Mouse (Mus musculus) left cerebral cortex, postnatal 10 days (tissue): ENCODE data around the gene Cspg4. TPM values are rescaled to one million over a fixed set of nuclear protein-coding genes. Genes with fewer than 3 reads are reported as not detected.

Experiments
- DNase-seq, 2 experiments: peaks; one replicate each; pipeline ENCODE4 v3.0.0; 2021 to 2022; ENCODE audit warnings: low spot score in 2 of 2, mixed read lengths in 1 of 2; ENCODE audit errors: extremely low spot score in 1 of 2
- intact Hi-C: fragments of 180-260 bp; cut with DNase I; formaldehyde crosslinking; loops from one replicate; pipeline ENCODE4 v1.15.1; 2025
- total RNA-seq, 2 experiments: library from RNA; stranded (reverse); gene quantifications; 2 replicates each; pipeline ENCODE4 v1.2.3; 2021

The Cspg4 gene
- 10 to 100 TPM; 21.2 to 28.0 TPM for total RNA-seq

- peak in 1 of 2 experiments; percentile 84 for DNase-seq
- intact Hi-C loops = no loop called here
These were observed at the start of gene Cspg4 for GRCm38 (mm10) chr9:56864832-56865231. Cspg4 (plus strand) TSS chr9:56865033.

- intact Hi-C loops = loop anchor here (10.0 kb wide), 1 partner anchor 190 kb away; no protein-coding TSS in a partner anchor
- no peak for DNase-seq
These were observed 39.9 kb upstream of the Cspg4 start for GRCm38 (mm10) chr9:56824900-56825299.

GRCm38 (mm10) chr9:56825476-56826213 lies 39.2 kb upstream of the Cspg4 start:
- DNase-seq = no peak
- intact Hi-C loops = loop anchor here (10.0 kb wide), 1 partner anchor 191 kb away; no protein-coding TSS in a partner anchor

GRCm38 (mm10) chr9:56828146-56828545 lies 36.7 kb upstream of the Cspg4 start:
- DNase-seq = no peak
- intact Hi-C loops = loop anchor here (10.0 kb wide), 1 partner anchor 193 kb away; no protein-coding TSS in a partner anchor

- DNase-seq = no peak
- intact Hi-C loops = loop anchor here (10.0 kb wide), 1 partner anchor 194 kb away; no protein-coding TSS in a partner anchor
These were observed 36.0 kb upstream of the Cspg4 start for GRCm38 (mm10) chr9:56828841-56829240.

- intact Hi-C loops = no loop called here
- DNase-seq = peak; percentile 56 to 61
These were observed 34.7 kb upstream of the Cspg4 start for GRCm38 (mm10) chr9:56830162-56830561.

GRCm38 (mm10) chr9:56831904-56832303 lies 32.9 kb upstream of the Cspg4 start:
- no peak for DNase-seq
- intact Hi-C loops = no loop called here

GRCm38 (mm10) chr9:56832900-56833299 lies 31.9 kb upstream of the Cspg4 start:
- intact Hi-C loops = no loop called here
- DNase-seq = no peak

GRCm38 (mm10) chr9:56835152-56835551 lies 29.7 kb upstream of the Cspg4 start:
- no peak for DNase-seq
- intact Hi-C loops = no loop called here

- intact Hi-C loops = no loop called here
These were observed 24.1 kb upstream of the Cspg4 start for GRCm38 (mm10) chr9:56840721-56841120.

GRCm38 (mm10) chr9:56841864-56842263 lies 23.0 kb upstream of the Cspg4 start:
- no peak for DNase-seq
- intact Hi-C loops = loop anchor here (2.0 kb wide), 1 partner anchor 47 kb away; no protein-coding TSS in a partner anchor

More at GRCm38 (mm10) chr9:56840721-56841120, 24.1 kb upstream of the Cspg4 start:
- no peak for DNase-seq

- intact Hi-C loops = loop anchor here (2.0 kb wide), 1 partner anchor 46 kb away; no protein-coding TSS in a partner anchor
- no peak for DNase-seq
These were observed 22.5 kb upstream of the Cspg4 start for GRCm38 (mm10) chr9:56842303-56842719.

- intact Hi-C loops = loop anchor here (2.0 kb wide), 1 partner anchor 45 kb away; no protein-coding TSS in a partner anchor
- peak; percentile 64 to 77 for DNase-seq
These were observed 21.1 kb upstream of the Cspg4 start for GRCm38 (mm10) chr9:56843679-56844188.

- no peak for DNase-seq
- intact Hi-C loops = no loop called here
These were observed 20.2 kb upstream of the Cspg4 start for GRCm38 (mm10) chr9:56844644-56845043.

GRCm38 (mm10) chr9:56847523-56847922 lies 17.3 kb upstream of the Cspg4 start:
- DNase-seq = peak; percentile 78 to 85
- intact Hi-C loops = no loop called here

GRCm38 (mm10) chr9:56850128-56850904 lies 14.5 kb upstream of the Cspg4 start:
- intact Hi-C loops = no loop called here
- DNase-seq = no peak

GRCm38 (mm10) chr9:56850905-56851252 lies 14.0 kb upstream of the Cspg4 start:
- intact Hi-C loops = no loop called here
- DNase-seq = no peak

GRCm38 (mm10) chr9:56851778-56852177 lies 13.1 kb upstream of the Cspg4 start:
- intact Hi-C loops = no loop called here
- DNase-seq = no peak

GRCm38 (mm10) chr9:56857463-56857862 lies 7.4 kb upstream of the Cspg4 start:
- intact Hi-C loops = no loop called here
- no peak for DNase-seq
